Mouse (Mus musculus) intestine, postnatal 0 days (tissue): Measurements from ENCODE around the gene Tubg2. TPM values are rescaled to one million over a fixed set of nuclear protein-coding genes. Genes with fewer than 3 reads are reported as not detected.

Experiments used
- ATAC-seq: fragments of 200-750 bp; cut with Nextera tagmentation; 2 replicates; pipeline ENCODE4 v1.8.0; 2017; ENCODE audit warnings: mild to moderate bottlenecking, moderate TSS enrichment, moderate library complexity
- H3K27ac ChIP-seq: fragments of 300-500 bp; sonication (generic); 2 replicates; pipeline ENCODE4 v1.5.1; 2014; ENCODE audit warnings: mild to moderate bottlenecking, low read depth, low read length, moderate library complexity
- H3K27me3 ChIP-seq: fragments of 300-500 bp; sonication (generic); replicated peaks from 2 replicates; pipeline ENCODE4 v1.6.1; 2014; ENCODE audit warnings: low read length, mixed read lengths; ENCODE audit not compliant: control insufficient read depth, insufficient read depth
- H3K36me3 ChIP-seq: fragments of 300-500 bp; sonication (generic); 2 replicates; pipeline ENCODE4 v1.6.1; 2014; ENCODE audit warnings: mild to moderate bottlenecking, moderate library complexity; ENCODE audit not compliant: control insufficient read depth, insufficient read depth
- H3K4me1 ChIP-seq: fragments of 300-500 bp; sonication (generic); replicated peaks from 2 replicates; pipeline ENCODE4 v1.6.1; 2014; ENCODE audit warnings: antibody characterized with exemption, low read length, mixed read lengths; ENCODE audit not compliant: control insufficient read depth, insufficient read depth
- H3K4me2 ChIP-seq: fragments of 300-500 bp; sonication (generic); replicated peaks from 2 replicates; pipeline ENCODE4 v1.6.1; 2014; ENCODE audit warnings: low read depth, mild to moderate bottlenecking, moderate library complexity
- H3K4me3 ChIP-seq: fragments of 300-500 bp; sonication (generic); 2 replicates; pipeline ENCODE4 v1.5.1; 2014; ENCODE audit warnings: low read depth, low read length
- H3K9ac ChIP-seq: fragments of 300-500 bp; sonication (generic); 2 replicates; pipeline ENCODE4 v1.6.1; 2014; ENCODE audit warnings: mild to moderate bottlenecking, low read depth, low read length
- H3K9me3 ChIP-seq: fragments of 300-500 bp; sonication (generic); 2 replicates; pipeline ENCODE4 v1.6.1; 2016; ENCODE audit warnings: mixed run types; ENCODE audit not compliant: control insufficient read depth
- CTCF ChIP-seq: sonication (generic); IDR thresholded peaks from 2 replicates; pipeline ENCODE4 v1.5.1; 2016; ENCODE audit warnings: low read depth, mild to moderate bottlenecking, control low read depth, antibody characterized with exemption, moderate library complexity
- whole genome bisulfite sequencing: fragments of 180-500 bp; shearing (Covaris S2); extraction: QIAGEN DNeasy Blood & Tissue Kit; methylation state at CpG from one replicate; pipeline ENCODE4 v1.1.7; 2014; 5-methylcytosine and 5-hydroxymethylcytosine counted together
- polyA plus RNA-seq: library from polyadenylated mRNA; unstranded; fragments of >200 nt; fragmentation: Nextera tagmentation; extraction: Ambion mirVana; gene quantifications from 2 replicates; pipeline ENCODE4 v1.2.1, GENCODE M21; 2015

Tubg2 gene
- polyA plus RNA-seq, 1 experiment from 2014 or later, result 2.8 TPM

DNA sequence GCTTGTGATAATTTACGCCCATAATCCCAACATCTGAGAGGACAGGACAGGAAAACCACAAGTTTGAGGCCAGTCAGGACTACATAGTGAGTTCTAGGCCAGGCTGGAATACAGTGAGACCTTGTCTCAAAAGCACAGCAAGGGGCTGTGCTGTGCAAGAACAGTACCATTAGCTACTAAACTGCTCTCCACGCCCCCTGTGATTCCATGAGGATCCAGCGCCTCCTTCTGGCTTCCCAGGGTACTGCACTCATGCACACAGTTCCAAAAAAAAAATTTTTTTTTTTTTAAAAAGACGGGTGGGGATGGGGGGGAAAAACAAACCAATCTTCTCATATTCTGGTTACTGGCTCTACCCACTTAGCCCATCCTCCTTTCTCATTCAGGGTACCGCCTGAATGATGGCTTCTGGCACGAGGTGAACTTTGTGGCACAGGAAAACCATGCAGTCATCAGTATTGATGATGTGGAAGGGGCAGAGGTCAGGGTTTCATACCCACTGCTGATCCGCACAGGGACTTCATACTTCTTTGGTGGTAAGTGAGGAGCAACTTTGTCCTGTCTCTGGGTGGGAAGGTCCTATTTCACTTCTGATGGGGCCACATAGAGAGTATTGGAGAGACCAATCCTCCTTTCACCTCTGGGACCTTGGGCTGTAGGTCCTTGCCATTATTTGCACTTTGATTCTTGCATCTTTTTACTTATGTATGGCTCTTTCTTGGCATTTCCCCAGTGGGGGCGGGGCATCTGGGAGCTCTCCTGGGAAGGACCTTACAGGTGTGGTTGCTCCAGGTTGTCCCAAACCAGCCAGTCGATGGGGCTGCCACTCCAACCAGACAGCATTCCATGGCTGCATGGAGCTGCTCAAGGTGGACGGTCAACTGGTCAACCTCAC is 25.4 kb downstream of the Tubg2 start:
- Histone ChIP-seq H3K36me3 (no peaks in the 10 kb centered on the region; the same call in 1 of the 2 replicates), H3K9ac (no peak overlapping the region), H3K27ac (no peak overlapping the region), H3K4me1 (no peaks in the 10 kb centered on the region), H3K4me2 (no peak overlapping the region), H3K9me3 (no peaks in the 10 kb centered on the region), H3K27me3 (peaks cover 16% of the 10 kb centered on the region), H3K4me3 (no peak overlapping the region)
- ATAC-seq, result 0 out of 2 replicates have a peak, but pooled peaks have one; percentile 17
- 43% methylated on average over 10 of the region's 10 CpGs for WGBS
- peak; percentile 89 for TF ChIP-seq CTCF

DNA sequence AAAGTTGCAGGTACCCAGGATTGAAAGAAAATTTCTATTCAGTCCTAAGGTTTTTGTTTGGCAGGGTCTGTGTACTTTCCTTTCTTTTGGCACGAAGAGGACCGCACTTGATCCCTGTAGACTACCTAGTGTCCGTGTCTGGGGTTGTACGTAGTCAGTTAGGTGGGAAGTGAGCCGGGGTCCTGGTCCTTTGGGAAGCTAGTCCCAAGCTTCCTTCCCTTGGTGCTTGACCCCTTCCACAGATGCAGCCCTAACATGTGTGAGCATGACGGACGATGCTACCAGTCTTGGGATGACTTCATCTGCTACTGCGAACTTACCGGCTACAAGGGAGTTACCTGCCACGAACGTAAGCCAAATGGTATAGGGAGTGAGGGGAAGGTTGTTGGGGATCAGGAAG is 26.3 kb downstream of the Tubg2 start:
- TF ChIP-seq CTCF, result no peak
- Histone ChIP-seq H3K9ac (no peak overlapping the region), H3K27me3 (peaks cover 10% of the 10 kb centered on the region), H3K36me3 (no peaks in the 10 kb centered on the region; the same call in 1 of the 2 replicates), H3K4me3 (no peak overlapping the region), H3K4me2 (no peak overlapping the region), H3K27ac (no peak overlapping the region), H3K4me1 (no peaks in the 10 kb centered on the region), H3K9me3 (no peaks in the 10 kb centered on the region)
- ATAC-seq, result no peak
- WGBS, result 95% methylated on average over 11 of the region's 11 CpGs

DNA sequence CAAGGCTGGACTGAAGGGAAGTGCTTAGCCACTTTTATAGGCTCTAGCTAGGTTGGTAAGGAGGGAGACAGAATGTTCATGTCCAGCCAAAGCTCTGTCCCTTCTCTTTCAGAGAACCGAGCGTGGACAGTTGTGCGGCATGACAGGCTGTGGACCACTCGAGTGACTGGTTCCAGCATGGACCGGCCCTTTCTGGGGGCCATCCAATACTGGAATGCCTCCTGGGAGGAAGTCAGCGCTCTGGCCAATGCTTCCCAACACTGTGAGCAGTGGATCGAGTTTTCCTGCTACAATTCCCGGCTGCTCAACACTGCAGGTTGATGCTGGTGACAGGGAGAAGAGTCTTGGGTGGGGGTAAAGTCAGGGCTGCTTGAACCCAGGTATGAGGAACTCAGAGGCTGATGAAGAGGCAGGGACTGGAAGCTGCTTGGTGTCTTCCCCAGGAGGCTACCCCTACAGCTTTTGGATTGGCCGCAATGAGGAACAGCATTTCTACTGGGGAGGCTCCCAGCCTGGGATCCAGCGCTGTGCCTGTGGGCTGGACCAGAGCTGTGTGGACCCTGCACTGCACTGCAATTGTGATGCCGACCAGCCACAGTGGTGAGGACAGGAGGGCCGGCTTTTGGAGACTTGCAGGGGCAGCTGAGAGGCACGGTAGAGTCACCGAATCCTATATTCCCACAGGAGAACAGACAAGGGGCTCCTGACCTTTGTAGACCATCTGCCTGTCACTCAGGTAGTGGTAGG is 27.2 kb downstream of the Tubg2 start:
- H3K4me3 ChIP-seq, result no peak overlapping the region
- no peak overlapping the region for H3K27ac ChIP-seq
- H3K36me3 ChIP-seq, result no peaks in the 10 kb centered on the region; the same call in 1 of the 2 replicates
- ATAC-seq, result no peak
- 0 out of 2 replicates have a peak, but pooled peaks cover 5% of the 10 kb centered on the region for H3K27me3 ChIP-seq
- H3K4me1 ChIP-seq, result no peaks in the 10 kb centered on the region
- H3K4me2 ChIP-seq, result no peak overlapping the region
- H3K9me3 ChIP-seq, result no peaks in the 10 kb centered on the region
- TF ChIP-seq CTCF, result no peak
- WGBS, result 73% methylated on average over 14 of the region's 14 CpGs
- H3K9ac ChIP-seq, result no peak overlapping the region

DNA sequence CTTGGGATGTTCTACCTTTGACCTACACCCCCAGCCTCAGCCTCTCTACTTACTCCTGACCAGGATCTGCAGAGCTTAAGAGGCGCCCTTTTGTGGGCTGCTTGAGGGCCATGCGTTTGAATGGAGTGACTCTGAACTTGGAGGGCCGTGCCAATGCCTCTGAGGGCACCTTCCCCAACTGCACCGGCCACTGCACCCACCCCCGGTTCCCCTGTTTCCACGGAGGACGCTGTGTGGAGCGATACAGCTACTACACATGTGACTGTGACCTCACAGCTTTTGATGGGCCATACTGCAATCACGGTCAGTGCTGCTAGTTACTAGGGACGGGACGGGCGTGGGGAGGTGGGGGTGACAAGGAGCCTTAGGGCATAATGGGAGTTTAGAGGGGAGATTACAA is 29.3 kb downstream of the Tubg2 start:
- WGBS, result 90% methylated on average over 12 of the region's 12 CpGs
- H3K4me1 ChIP-seq, result no peaks in the 10 kb centered on the region
- H3K27me3 ChIP-seq, result 0 out of 2 replicates have a peak, but pooled peaks cover 5% of the 10 kb centered on the region
- no peaks in the 10 kb centered on the region for H3K9me3 ChIP-seq
- H3K27ac ChIP-seq, result no peak overlapping the region
- H3K4me3 ChIP-seq, result no peak overlapping the region
- no peak for TF ChIP-seq CTCF
- no peak for ATAC-seq
- H3K4me2 ChIP-seq, result no peak overlapping the region
- H3K36me3 ChIP-seq, result no peaks in the 10 kb centered on the region; the same call in 1 of the 2 replicates
- H3K9ac ChIP-seq, result no peak overlapping the region

DNA sequence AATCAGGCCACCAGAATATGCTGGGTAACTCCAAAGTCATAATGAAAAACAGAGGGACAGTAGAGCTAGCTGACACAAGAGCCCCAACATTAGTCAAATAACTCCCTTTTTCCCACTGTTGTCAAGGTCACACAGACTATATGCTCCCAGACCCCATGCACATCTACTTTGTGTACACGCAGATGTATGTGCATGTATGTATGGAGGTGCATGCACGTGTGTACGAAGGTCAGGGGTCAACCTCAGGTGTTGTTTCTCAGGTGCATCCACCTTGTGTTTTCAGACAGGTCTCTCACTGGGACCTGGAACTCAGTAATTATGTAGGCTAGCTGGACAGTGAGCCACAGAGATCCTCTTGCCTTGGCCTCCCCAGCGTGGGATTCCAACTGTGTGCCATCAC is 29.7 kb downstream of the Tubg2 start:
- Histone ChIP-seq H3K27me3 (0 out of 2 replicates have a peak, but pooled peaks cover 2% of the 10 kb centered on the region), H3K36me3 (no peaks in the 10 kb centered on the region; the same call in 1 of the 2 replicates), H3K4me3 (no peak overlapping the region), H3K27ac (no peak overlapping the region), H3K4me2 (no peak overlapping the region), H3K9me3 (no peaks in the 10 kb centered on the region), H3K9ac (no peak overlapping the region), H3K4me1 (no peaks in the 10 kb centered on the region)
- 91% methylated on average over 4 of the region's 4 CpGs for WGBS
- no peak for ATAC-seq
- no peak for TF ChIP-seq CTCF
